Mouse (Mus musculus) megakaryocyte, adult 5-6 weeks (primary cell): Measurements from ENCODE around the gene Glipr2. TPM values are rescaled to one million over a fixed set of nuclear protein-coding genes. Genes with fewer than 3 reads are reported as not detected.
A peak's percentile ranks its signal among the peaks of the same experiment; 100 is the strongest.

ENCODE experiments used
- ATAC-seq: 2 replicates; pipeline ENCODE4 v1.8.0; 2016; ENCODE audit warnings: mild to moderate bottlenecking, inconsistent platforms; ENCODE audit not compliant: poor library complexity, severe bottlenecking
- total RNA-seq, 2 experiments: library from RNA; stranded (forward) in 1 of 2; stranded (reverse) in 1 of 2; fragments of 153-499, 151-499 nt in 1 of 2; fragments of 221-1000, 200-1000 nt in 1 of 2; gene quantifications; 2 replicates each; pipeline versions ENCODE4 v1.2.3 to v1.2.4; 2015 to 2017

Glipr2 gene
- total RNA-seq, 2 experiments from 2014 or later, result 149 to 224 TPM

- peak; percentile 57; the same call in 1 of the 2 replicates for ATAC-seq
These were observed 46.9 kb downstream of the Glipr2 start, which contains the start of gene Clta for GRCm38 (mm10) chr4:44004126-44004525. Clta (plus strand) TSS chr4:44004452.

DNA sequence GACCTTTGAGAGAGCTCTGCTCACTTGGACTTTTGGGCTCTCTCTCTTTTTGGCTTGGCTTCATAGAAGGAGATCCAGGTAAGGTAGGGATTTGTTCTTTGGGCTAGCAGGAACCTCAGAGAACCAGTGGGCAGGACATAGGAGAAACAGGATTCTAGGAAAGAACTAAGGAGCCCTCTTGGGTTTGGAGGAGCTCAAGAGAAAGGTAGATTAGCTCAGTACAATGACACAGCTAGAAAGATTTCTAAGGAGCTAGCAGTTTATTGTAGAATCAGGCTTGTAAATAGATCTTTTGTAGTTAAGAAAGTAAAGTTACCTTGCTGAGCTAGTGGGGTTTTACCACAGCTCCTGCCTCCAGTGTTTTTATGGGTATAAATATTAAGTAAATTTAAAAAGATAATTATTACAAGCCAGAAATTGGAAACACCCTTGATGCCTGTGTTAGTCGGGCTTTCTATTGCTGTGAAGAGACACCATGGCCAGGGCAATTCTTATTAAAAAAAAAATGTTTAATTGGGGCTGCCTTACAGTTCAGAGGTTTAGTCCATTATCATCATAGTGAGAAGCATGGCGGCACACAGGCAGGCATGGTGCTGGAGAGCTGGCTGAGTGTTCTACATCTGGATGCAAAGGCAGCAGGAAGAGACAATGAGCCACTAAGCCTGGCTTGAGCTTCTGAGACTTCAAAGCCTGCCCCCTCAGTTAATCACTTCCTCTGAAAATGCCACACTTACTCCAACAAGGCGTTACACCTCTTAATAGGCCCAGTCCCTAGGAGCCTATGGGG is 47.6 kb downstream of the Glipr2 start:
- no peak for ATAC-seq

GRCm38 (mm10) chr4:44010176-44010575 is 53.0 kb downstream of the Glipr2 start:
- ATAC-seq, result no peak

- ATAC-seq, result no peak
These were observed 53.7 kb downstream of the Glipr2 start for GRCm38 (mm10) chr4:44010893-44011292.

GRCm38 (mm10) chr4:44011799-44012198 is 54.6 kb downstream of the Glipr2 start:
- no peak for ATAC-seq

- ATAC-seq, result peak; percentile 93
These were observed 55.5 kb downstream of the Glipr2 start for GRCm38 (mm10) chr4:44012376-44013367.

DNA sequence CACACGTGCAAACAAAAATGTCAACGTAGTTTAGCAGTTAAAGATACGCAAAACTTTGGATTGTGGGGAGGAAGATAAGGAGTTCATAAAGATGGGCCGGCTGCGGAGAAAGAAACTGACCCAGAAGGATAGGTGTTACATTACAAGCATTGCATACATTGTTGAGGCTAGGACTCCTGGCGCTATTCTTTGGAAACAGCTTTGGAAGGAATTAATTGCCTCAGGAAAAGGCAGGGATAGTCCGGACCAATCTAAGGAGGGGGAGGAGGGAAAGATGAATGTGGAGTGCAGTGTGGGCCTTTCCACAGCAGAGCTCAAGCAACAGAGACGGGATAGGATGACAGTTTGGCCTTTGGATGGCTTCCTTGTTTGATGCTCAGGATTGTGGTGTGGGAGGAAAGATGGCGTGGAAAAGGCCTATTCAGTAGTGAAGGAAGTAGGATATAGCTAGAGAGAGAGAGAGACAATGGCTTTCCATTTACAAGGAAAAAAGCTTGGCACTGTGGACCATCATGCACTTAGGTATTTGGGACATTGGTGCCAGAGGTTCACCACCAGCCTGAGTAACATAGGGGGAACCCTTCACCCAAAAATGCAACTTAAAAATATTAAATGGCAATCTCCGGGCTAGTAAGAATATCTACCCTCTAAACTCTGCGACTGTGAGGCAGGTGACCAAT is 56.3 kb downstream of the Glipr2 start:
- no peak for ATAC-seq

DNA sequence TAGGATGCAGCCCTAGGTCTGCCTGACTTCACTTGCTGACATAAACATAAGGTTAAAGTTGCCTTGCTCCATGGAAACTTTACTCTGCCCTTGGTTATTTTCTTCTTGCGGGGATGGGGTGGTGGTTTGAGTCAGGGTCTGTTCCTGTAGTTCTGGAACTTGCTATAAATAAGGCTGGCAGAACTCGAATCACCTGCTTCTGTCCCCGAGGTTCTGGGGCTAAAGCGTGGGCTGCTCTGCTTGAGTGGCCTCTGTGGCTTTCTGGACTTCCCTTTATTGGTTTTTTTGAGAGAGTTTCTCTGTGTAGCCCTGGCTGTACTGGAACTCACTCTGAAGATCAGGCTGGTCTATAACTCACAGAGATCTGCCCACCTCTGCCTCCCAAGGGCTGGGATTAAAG is 58.9 kb downstream of the Glipr2 start:
- no peak for ATAC-seq

DNA sequence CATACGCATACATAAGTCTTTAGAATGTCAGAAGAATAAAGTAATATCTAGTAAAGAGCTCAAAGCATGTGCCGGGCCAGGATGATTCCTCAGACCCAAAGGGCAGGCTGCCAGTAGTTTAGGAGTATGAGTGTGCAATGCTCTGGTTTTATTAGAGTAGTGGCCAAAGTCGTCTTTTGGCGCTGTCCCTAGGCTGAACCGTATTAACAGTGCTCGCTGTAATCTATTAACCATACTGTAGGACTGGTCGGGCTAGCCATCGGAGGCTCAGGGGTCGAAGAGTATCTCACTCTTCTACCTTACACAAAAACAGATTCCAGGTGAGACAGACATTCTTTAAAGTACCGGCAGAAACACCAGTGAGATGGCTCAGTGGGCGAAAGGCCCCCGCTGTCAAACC is 59.6 kb downstream of the Glipr2 start:
- no peak for ATAC-seq

DNA sequence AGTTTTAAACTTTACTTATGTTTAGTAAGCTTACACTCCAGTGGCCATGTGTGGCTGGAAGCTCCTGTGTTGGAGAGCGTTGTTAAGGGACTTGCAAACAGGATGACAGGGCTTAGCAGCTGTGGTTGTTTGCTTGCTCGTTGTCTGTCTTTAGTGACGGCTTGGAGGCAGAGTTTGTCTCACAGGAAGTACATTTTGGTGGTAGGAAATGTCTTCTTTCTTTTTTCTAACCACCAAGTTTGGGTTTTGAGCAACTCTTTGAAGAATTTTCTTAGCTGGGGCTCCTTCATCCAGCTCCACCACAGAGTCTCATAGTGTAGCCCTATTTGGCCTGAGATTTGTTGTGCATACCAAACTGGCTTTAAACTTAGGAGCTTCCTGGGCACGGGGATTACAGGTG is 65.1 kb downstream of the Glipr2 start:
- peak; percentile 67 for ATAC-seq

GRCm38 (mm10) chr4:44022766-44023165 is 65.6 kb downstream of the Glipr2 start:
- ATAC-seq, result no peak

DNA sequence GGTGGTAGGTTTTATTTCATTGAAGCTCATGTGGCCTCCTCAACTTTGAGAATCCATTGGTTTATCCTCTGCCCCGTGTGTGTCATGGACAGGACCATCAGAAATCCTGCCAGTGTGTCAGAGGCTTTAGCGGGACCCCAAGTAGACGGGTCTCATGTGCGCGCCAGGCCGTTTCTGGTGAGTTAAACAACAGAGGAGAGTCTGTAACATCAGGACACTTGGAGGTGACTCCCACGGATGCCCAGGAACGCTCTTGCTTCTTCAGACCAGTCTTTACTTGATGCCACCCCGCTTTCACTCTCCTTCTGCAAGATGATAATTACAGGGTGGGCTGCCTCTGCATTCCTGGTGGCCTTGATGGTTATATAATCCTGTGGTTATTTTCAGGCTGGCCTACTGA is 66.5 kb downstream of the Glipr2 start:
- no peak for ATAC-seq

GRCm38 (mm10) chr4:44024241-44024640 is 67.0 kb downstream of the Glipr2 start:
- no peak for ATAC-seq

DNA sequence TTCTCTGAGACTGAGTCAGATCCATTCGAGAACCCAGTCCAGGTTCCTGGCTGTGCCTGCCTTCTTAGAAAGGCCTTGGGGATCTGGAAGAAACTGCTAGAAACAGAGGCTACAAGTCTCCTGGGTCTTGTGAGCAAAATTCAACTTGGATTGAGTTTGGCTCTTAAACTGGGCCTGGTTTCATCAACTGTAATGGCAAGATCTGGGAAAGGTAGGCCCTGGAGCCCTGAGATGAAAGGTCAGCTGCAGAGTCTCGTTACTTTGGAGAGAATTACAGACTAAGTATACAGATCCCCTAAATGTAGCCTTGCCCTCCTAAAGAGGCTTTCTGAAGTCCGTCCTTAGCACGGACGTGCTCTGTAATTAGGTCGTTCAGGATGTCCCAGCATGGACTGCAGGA is 68.4 kb downstream of the Glipr2 start:
- no peak for ATAC-seq

Other genes starting within 250 kb of the Glipr2 start
- not detected in 2 replicates for gene Olfr71, start 247.1 kb upstream of the Glipr2 start, total RNA-seq (2015)
- gene Olfr71, start 247.1 kb upstream of the Glipr2 start, total RNA-seq (2017), result not detected in 2 replicates
- not detected in 2 replicates for gene Hrct1, start 230.2 kb upstream of the Glipr2 start, total RNA-seq (2015)
- gene Hrct1, start 230.2 kb upstream of the Glipr2 start, total RNA-seq (2017), result not detected in 2 replicates
- gene Spaar, start 227.4 kb upstream of the Glipr2 start, total RNA-seq (2015), result not detected in 2 replicates
- gene Spaar, start 227.4 kb upstream of the Glipr2 start, total RNA-seq (2017), result not detected in 2 replicates
- gene Olfr159, start 186.4 kb upstream of the Glipr2 start, total RNA-seq (2015), result not detected in 2 replicates
- not detected in 2 replicates for gene Olfr159, start 186.4 kb upstream of the Glipr2 start, total RNA-seq (2017)
- gene Olfr156, start 133.5 kb upstream of the Glipr2 start, total RNA-seq (2015), result not detected in 2 replicates
- gene Olfr156, start 133.5 kb upstream of the Glipr2 start, total RNA-seq (2017), result not detected in 2 replicates
- gene Olfr157, start 117.2 kb upstream of the Glipr2 start, total RNA-seq (2015), result not detected in 2 replicates
- gene Olfr157, start 117.2 kb upstream of the Glipr2 start, total RNA-seq (2017), result not detected in 2 replicates
- gene Olfr155, start 105.8 kb upstream of the Glipr2 start, total RNA-seq (2015), result not detected in 2 replicates
- not detected in 2 replicates for gene Olfr155, start 105.8 kb upstream of the Glipr2 start, total RNA-seq (2017)
- 2.2 and 6.8 TPM in 2 replicates for gene Reck, start 81.9 kb upstream of the Glipr2 start, total RNA-seq (2015)
- gene Reck, start 81.9 kb upstream of the Glipr2 start, total RNA-seq (2017), result 1.2 and 10.2 TPM in 2 replicates
- 0.09 TPM in 1 of 2 replicates, not detected in the other for gene Ccin, start 26.1 kb downstream of the Glipr2 start, total RNA-seq (2015)
- 0.26 and 0.37 TPM in 2 replicates for gene Ccin, start 26.1 kb downstream of the Glipr2 start, total RNA-seq (2017)
- 387 and 421 TPM in 2 replicates for gene Clta, start 47.1 kb downstream of the Glipr2 start, total RNA-seq (2015)
- gene Clta, start 47.1 kb downstream of the Glipr2 start, total RNA-seq (2017), result 615 and 637 TPM in 2 replicates
- gene Gne, start 126.8 kb downstream of the Glipr2 start, total RNA-seq (2015), result 12.1 and 15.8 TPM in 2 replicates
- 7.7 and 10.0 TPM in 2 replicates for gene Gne, start 126.8 kb downstream of the Glipr2 start, total RNA-seq (2017)